Mouse (Mus musculus) MEL-GATA-1-ER (cell line): ENCODE data around the gene Tmem211.

Experiments
- DNase-seq: peaks from one replicate; pipeline ENCODE4 v3.0.0-alpha.2; 2012; ENCODE audit warnings: low read depth; ENCODE audit errors: extremely low read depth

Gene Tmem211

DNA sequence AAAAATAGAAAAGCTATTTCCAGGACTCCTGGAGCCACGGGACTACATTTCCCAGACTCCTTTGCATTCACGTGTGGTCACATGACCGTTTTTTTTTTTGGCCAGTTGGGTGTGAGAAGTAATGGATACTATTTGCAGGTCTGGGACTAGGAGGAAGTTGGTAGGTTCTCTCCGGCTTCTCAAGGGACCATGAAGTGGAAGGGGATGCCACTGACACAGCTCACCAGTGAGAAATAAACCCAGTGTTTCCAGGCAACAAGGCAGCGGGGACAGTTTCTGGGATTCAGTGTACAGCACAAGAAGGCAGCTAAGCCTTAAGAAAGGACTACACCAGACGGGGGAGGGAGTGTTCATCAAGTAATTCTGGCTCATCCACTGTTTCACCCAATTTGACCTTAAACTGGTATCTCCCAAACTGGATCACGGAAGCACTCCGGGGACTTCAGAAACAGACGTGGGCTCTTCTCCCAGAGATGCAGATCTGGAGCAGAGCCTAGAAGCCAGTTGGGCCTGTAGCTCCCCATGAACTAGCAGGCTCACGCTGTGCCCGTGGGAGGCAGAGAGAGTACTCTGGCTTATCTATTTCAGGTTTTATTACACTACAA lies 44.6 kb downstream of the Tmem211 start:
- DNase-seq, result no peak

DNA sequence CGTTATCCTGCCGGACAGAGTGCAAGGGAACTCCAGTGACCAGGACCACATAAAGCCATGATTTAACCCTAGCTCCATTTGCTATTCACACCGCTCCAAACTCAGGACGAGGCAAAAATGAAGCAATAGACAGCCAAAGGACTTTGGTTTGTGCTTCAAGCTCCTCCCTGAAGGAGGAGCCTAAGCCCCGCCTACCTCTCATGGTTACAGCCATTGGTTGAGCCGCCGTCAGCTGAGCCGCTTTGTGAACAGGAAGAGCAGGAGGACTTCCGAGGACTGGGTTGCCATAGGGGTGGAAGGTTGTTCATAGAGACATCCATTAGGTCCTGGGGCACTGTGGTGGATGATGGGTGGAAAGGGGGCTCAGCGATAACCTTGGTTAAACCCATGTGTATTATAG lies 49.1 kb downstream of the Tmem211 start:
- DNase-seq, result no peak

- no peak for DNase-seq
Measured at GRCm38 (mm10) chr5:113280138-113280856, 53.6 kb downstream of the Tmem211 start.

- no peak for DNase-seq
Measured at GRCm38 (mm10) chr5:113281557-113281956, 54.8 kb downstream of the Tmem211 start.

DNA sequence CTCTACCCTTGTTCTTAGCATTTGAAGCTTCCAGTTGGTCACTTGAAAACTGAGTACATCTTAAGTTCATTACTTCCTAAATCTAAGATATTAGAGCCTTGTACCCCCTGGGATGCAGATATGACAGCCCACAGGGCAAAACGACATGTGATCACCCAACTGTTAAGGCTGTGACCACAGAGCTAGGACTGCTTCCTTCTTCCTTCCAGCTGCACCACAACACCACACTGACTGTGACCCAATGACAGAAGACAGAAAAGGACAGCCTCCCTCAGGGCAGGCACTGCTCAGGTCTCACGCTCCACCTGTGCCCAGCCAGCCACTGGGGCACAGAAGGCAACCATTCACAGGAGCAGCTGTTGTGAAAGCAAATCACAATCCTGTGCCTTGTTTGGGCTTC lies 57.0 kb downstream of the Tmem211 start:
- no peak for DNase-seq

DNA sequence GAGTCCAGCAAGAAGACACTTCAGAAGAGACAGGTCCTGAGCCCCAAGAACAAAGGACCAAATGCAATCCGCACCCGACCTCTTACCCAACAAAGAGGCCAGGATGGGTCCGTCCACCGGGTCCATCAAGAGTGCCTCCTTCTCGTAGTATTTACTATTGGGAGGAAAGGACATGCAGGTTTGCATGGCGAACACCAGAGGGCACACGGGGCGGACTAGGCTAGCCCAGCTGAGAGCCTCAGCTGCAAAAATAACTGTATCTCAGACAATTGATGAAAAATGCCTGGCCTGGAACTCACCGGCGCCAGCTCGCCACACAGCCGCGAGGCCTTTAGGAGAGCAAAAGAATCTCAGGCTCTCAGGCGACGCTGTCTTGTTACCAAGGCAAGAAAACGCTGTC lies 58.8 kb downstream of the Tmem211 start:
- DNase-seq, result no peak

- no peak for DNase-seq
Measured at GRCm38 (mm10) chr5:113286048-113286447, 59.3 kb downstream of the Tmem211 start.

GRCm38 (mm10) chr5:113286591-113287520 lies 60.1 kb downstream of the Tmem211 start:
- no peak for DNase-seq

DNA sequence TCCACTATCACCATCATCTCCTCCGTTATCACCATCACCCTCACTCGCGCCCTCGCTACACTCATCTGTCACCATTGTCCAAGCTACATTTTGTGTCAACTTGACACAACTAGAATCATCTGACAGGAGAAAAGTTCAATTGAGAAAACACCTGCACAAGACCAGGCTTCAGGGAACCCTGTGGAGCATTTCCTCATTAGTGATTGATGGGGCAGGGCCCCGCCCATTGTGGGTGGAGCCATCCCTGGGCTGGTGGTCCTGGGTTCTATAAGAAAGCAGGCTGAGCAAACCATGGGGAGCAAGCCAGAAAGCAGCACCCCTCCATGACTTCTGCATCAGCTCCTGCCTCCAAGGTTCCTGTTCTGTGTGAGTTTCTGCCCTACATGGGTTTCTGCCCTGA lies 61.1 kb downstream of the Tmem211 start:
- DNase-seq, result no peak

GRCm38 (mm10) chr5:113288490-113288889 lies 61.8 kb downstream of the Tmem211 start:
- DNase-seq, result no peak
